Mouse (Mus musculus): ENCODE measurements at regions not wholly inside any gene's neighbourhood (a gene's known extent, or its start where the extent isn't known, plus 50 kb on each side); places are given as distances from the start of the nearest gene placed in this dataset.

DNA sequence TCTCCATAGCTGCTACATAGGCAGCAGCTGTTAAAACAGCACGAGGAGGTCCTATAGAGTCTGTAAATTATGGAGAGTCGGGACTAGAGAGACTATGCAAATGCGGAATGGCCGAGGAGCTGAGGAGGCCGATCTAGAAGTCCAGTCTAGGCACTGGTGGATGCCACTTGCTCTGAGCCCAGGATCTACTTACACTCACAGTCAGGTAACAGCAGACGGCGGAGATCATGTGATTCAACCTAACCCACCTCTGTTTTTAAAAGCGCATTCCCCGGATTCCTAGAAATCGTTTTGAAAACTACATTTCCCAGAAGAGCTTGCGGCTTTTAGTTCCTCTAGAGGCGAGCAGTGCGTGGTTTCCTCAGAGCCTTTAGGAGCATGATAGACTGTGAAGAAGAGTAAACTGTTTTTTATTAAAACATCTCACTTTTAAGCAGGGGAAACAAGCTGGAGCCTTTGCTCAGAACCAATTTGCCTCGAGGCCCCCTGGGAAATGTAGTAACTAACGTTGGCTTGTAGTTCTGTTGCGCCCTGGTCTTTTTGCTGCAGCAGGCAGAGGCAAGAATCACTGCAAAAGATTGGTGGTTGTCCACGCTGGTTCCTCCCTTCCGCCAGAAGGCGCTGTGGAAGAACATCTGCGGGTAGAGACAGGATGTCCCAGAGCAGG is 68.6 kb upstream of the Chd6 start:
- peak; percentile 68 to 92 for DNase-seq (ENCODE audit: inconsistent age in 2 of 2, low spot score in 1 of 2)

DNA sequence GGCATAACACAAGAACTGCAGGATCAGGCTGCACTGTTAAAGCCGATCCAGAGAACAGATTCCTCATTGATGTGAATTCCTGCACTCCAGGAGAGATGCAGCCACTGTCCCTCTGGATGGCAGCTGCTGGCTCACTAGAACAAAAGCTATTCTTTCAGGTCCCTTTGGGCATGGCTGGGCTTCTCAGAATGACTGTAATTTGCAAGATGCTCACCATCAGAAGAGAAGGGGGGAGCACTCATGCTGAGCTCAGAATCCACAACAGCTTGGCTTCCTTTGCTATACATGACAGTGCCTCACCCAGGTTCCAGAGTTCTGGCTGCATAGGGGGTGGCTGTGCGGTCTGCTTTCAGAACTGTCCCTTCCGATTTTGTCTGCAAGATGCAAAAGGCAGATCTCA is 57.8 kb upstream of the Chd6 start:
- DNase-seq (ENCODE audit: inconsistent age in 2 of 2, low spot score in 1 of 2), result no peak

DNA sequence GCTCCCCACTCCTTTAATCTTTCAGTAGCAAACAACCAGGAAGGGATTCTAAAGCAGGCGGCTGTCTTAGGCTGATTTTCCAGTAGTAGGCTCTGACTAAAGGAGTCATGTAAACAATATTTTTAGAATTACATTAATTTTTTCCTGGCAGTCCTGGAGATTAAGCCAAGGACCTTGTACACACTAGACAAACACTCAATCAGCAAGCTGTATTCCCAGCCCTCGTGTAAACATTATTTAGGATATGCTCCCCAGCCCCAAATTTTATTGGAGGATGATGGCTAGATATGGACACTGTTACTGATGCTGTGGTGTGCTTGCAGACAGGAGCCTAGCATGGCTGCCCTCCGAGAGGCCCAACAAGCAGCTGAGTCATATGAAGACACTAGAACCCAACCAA is 56.6 kb upstream of the Chd6 start:
- DNase-seq (ENCODE audit: inconsistent age in 2 of 2, low spot score in 1 of 2), result no peak

DNA sequence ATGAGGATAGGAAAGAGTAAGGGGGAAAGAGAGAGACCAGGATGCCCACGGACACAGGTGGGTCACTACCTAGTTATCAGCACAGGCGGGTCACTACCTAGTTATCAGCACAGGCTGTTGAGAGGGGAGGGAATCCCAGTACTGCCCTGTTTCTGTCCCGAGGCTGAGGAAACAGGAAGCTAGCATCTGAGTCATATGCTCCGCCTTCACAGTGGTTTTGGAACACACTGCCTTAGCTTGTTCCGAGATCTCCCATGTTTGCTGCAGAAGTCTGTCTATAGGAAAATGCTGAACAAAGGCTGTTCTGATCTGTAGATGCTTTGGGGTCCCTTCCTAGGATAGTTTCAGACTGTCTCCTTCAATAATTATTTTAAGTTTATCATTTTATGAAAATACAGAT is 55.4 kb upstream of the Chd6 start:
- DNase-seq (ENCODE audit: inconsistent age in 2 of 2, low spot score in 1 of 2), result no peak
